Mouse (Mus musculus) inflammation-experienced regulatory T-cells, adult 6 months (primary cell): ENCODE measurements around the gene Herc4. TPM values are rescaled to one million over a fixed set of nuclear protein-coding genes. Genes with fewer than 3 reads are reported as not detected.

Experiments used
- ATAC-seq: one replicate; pipeline ENCODE4 v1.8.0; 2017
- polyA plus RNA-seq, 3 experiments: library from polyadenylated mRNA; unstranded; fragments of 100-300 nt; shearing (Covaris generic); gene quantifications; one replicate each; pipeline ENCODE4 v1.2.1; 2017

Gene Herc4
- polyA plus RNA-seq, 3 experiments from 2014 or later: 62.9 to 89.9 (median 86.7) TPM

DNA sequence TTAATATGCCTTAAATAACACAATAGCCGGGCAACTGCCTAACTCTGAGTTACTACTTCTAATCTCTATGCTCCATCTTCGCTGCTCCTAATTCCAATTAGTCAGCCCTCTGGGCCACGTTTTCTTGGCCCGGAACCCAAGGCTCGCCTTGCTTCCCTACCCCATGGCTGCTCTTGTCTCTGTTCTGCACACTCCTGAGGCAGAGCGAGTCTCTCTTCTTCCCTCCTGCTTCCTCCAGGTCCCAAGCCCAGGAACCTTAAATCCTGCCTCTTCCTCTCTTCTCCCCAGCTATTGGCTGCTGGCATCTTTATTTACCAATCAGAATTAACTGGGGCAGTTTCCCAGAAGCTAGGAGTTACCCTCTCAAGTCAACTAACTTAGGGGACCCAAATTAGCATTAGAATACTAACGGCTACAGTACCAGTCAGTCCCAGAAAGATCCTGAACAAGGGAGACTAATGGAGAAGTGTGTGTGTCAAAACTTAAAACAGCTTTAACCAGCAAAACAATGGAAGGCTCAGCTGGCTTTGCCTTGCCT, 122.4 kb downstream of the Herc4 start:
- ATAC-seq: no peak

DNA sequence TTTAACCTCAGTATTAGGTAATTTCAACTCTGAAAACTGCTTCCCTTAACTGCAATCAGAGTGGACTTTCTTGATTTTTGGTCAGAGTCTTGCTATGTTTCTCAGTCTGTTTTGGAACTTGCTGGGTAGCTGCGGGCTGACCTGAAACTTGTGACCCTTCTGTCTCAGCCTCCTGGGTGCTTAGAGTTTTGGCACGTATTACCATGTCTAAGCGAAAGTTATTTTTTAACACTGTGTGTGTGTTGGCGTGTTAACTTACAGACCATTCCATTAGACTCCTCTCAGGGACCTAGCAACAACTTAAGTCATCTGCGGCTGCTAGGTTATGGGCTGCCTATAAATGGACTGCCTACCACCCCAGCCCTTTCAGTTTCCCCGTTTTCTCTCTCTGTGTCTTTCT, 123.8 kb downstream of the Herc4 start:
- ATAC-seq: no peak

Other genes with a start within 250 kb of the Herc4 start
- 100 to 1,000 TPM in 1 of 3 experiments, 10 to 100 TPM in 2; 61.1 to 117 (median 97.4) TPM for gene Hnrnph3, start 219.6 kb upstream of the Herc4 start, polyA plus RNA-seq
- under 1 TPM in 2 of 3 experiments, not detected in 1; 0.51 to 0.98 TPM for gene Pbld2, start 219.5 kb upstream of the Herc4 start, polyA plus RNA-seq
- gene Pbld1, start 183.6 kb upstream of the Herc4 start, polyA plus RNA-seq: under 1 TPM in 2 of 3 experiments, not detected in 1; 0.15 to 0.21 TPM
- not detected for gene Atoh7, start 144.2 kb upstream of the Herc4 start, polyA plus RNA-seq
- not detected for gene Mypn, start 39.9 kb upstream of the Herc4 start, polyA plus RNA-seq
- gene Sirt1, start 137.9 kb downstream of the Herc4 start, polyA plus RNA-seq: 10 to 100 TPM in 1 of 3 experiments, 1 to 10 TPM in 2; 7.0 to 10.2 (median 7.8) TPM
- 1 to 10 TPM; 4.2 to 8.0 (median 7.7) TPM for gene Dnajc12, start 138.6 kb downstream of the Herc4 start, polyA plus RNA-seq
- not detected for gene Gm7075, start 178.0 kb downstream of the Herc4 start, polyA plus RNA-seq
- gene Ctnna3, start 186.3 kb downstream of the Herc4 start, polyA plus RNA-seq: under 1 TPM in 1 of 3 experiments, not detected in 2; 0.12 TPM